Mouse (Mus musculus) thymus, postnatal 25 days (tissue): Measurements from ENCODE around the gene Prps1l3.

ENCODE experiments used
- DNase-seq: peaks from one replicate; pipeline ENCODE4 v3.0.0; 2022

The Prps1l3 gene

GRCm38 (mm10) chr12:57243671-57244495 is 13.7 kb downstream of the Prps1l3 start:
- DNase-seq, result no peak

- no peak for DNase-seq
Observed at GRCm38 (mm10) chr12:57258572-57258971, 28.4 kb downstream of the Prps1l3 start.

- DNase-seq, result no peak
Observed at GRCm38 (mm10) chr12:57275456-57275855, 45.2 kb downstream of the Prps1l3 start.

- DNase-seq, result no peak
Observed at GRCm38 (mm10) chr12:57281155-57282114, 51.2 kb downstream of the Prps1l3 start.

GRCm38 (mm10) chr12:57285303-57286059 is 55.3 kb downstream of the Prps1l3 start:
- no peak for DNase-seq
